Mouse (Mus musculus) right cerebral cortex, postnatal 36 days (tissue): ENCODE measurements at regions not wholly inside any gene's neighbourhood (a gene's known extent, or its start where the extent isn't known, plus 50 kb on each side); places are given as distances from the start of the nearest gene placed in this dataset.

Experiments
- DNase-seq, 2 experiments: peaks; one replicate each; pipeline ENCODE4 v3.0.0; 2022; ENCODE audit warnings: low spot score in 2 of 2, mixed read lengths in 1 of 2

GRCm38 (mm10) chr13:80611937-80612336 lies 271.2 kb upstream of the Arrdc3 start:
- DNase-seq = peak; percentile 10 to 31

- DNase-seq = peak; percentile 8 to 34
Observed at GRCm38 (mm10) chr13:80613167-80613883, 269.9 kb upstream of the Arrdc3 start.

DNA sequence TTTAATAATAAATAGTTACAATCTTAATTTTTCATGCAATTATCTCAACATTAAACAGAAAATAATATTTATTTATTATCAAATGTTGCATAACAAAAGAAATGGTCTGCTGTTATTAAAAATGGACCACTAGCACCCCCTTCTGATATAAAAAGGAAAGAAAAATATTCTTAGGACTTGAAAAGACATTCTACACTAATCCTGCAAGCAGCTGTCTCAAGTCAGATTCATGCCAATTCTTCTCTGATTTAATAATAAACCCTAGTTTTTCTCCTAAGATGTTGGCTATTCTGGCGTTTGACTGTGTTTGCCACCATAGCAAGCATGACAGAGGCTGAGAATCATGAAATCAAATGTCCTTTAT lies 269.3 kb upstream of the Arrdc3 start:
- no peak for DNase-seq

DNA sequence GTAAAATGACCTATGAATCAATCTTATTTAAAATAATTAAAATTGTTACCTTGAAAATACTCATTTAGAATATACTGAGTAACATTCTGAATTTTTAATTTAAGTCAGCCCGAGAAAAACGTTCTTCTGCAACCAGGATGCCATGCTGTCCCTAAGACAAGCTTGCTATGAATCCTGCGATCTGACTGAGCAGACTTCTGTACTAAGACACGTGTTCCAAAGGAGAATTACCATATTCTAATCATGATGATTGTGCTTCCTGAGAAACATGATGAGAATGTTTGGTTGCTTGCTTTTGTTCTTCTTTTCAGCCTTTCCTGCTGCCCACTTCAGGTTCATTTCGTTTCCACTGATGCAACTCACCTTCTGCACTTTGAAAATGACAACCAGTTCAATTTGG lies 268.2 kb upstream of the Arrdc3 start:
- DNase-seq = no peak

- DNase-seq = no peak
Observed at GRCm38 (mm10) chr13:80623005-80623404, 260.2 kb upstream of the Arrdc3 start.

DNA sequence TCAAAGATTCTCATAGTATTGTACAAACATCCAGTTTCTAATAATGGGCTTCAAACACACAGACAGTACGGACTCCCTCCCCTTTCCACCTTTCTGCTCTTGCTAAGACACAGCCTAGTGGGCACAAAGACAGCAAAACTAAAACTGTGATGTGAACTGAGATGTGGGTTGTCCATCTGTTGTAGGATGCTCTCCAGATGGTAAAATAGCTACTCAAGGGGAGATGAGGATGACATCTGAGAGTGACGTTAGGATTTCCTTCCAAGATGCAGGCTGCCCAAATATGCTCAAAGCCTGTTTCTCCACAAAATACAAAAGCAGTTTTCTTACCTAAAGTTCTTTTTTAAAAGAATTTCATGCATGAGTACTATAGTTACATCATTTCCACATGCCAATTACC lies 241.8 kb upstream of the Arrdc3 start:
- peak in 1 of 2 experiments; percentile 2 for DNase-seq

DNA sequence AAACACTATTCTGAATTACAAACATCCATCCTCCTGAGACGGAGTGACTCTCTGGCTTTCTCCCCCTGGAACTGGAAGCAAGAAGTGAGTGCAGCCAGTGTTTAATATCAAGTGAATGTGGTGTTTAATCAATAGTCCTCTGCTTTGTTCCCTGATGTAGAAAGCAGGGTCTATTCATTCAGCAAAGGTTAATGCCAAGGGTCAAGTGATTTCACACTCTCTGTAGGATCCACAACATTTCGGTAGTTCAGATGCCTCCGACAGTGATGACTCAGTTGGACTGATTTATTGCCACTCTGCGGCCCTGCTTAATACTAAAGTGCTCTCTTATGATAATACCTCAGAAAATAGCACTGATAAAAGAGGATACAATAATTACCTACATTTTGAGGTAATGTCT lies 235.6 kb upstream of the Arrdc3 start:
- DNase-seq = no peak

GRCm38 (mm10) chr13:80652967-80653539 lies 230.1 kb upstream of the Arrdc3 start:
- no peak for DNase-seq

DNA sequence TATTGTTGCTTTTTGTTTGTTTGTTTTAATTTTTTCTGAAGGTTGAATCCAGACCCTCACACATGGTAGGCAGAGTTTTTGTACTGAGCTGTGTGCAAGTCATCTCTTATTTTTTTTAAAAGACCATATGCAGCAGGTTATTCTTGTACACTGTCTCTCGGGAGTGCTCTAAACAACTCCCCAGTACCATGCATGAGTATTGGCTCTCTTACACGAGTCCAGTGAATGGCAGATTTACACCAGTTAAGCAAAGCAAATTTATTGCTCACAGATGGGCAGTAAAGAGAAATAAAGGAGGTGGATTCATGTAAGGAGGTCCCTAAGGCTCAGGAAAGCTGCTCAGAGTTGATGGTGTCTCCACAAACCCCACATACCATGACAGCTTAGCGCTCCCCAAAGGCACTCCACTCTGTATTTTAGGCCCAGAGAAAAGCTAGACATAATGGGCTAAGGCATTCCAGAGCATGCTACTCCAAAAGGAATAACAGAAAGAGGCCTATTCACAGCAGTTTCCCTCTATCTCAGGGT lies 216.9 kb upstream of the Arrdc3 start:
- no peak for DNase-seq

DNA sequence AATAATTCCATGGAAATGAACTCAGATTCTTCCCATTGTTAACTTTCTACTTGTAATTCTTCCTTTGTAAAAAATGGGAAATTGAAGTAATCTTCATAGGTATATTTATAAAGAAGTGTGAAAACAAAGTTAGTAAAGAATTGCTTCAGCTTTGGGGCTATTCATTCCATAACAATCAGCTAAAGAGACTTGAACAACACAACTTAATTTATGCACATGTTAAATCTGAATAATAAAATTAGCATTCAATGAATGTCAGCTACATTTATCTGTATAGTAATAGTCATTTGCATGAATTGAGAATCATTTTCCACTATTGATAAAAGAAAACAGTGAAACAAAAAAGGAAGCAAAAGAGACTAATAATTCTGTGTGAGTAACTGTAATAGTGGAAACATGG lies 193.3 kb upstream of the Arrdc3 start:
- no peak for DNase-seq

DNA sequence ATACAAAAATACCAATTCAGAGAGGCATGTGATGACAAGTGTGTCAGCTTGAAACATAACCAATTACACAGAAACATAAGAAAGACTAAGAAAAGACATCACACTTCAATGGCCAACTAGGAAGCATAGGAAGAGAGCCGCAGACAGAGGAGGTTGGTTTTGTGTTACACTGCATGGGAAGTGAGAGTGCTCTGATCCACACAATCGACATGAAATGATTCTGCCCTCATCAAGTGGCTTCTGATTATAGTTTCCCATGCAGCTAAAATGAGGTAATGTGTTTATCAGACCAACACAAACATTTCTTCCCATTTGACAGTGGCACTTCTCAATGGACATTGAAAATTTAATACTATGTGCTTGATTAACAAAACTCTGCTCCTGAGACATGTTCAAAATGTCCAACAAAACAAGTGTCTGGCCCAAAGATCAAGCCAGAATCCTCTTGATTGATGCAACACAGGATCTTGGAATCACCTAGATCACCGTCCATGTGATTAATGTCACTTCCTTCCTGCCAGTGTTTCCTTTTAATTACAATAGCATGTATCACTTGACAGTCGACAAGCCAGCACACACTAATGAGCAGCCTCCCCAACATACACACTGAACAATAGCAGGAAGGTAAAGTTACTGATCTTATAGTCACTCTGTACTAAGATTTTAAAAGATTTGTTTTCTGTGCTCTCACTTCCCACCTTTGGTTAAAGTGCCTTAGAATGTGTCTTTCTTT lies 192.4 kb upstream of the Arrdc3 start:
- no peak for DNase-seq

DNA sequence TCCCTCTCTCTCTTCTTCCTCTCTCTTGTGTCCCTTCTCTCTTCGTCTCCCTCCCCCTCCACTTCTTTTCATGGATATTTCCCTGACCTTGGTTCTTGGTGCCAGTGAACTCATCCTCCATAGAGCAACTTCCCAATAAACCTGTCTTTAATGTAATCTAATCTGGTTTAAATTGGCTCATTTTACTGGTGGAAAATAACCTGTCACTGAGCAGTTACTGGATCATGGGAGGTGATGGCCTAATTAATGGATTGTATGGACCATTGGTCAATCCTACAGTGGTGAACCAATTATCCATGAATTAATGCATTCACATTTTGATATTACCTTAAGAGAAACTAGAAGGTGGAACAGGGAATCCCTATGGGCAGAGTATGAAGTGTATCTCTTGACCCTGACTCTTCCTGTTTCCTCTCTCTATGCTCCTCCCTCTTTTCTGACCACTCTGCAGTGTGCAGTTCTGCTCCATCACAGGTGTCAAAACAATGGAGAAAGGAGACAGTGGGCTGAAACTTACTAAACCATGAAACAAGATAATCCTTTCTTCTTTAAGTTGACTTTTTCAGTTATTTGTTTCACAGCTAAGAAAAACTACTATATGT lies 187.5 kb upstream of the Arrdc3 start:
- DNase-seq = no peak

- DNase-seq = peak; percentile 2 to 16
Observed at GRCm38 (mm10) chr13:80709531-80710306, 173.5 kb upstream of the Arrdc3 start.

DNA sequence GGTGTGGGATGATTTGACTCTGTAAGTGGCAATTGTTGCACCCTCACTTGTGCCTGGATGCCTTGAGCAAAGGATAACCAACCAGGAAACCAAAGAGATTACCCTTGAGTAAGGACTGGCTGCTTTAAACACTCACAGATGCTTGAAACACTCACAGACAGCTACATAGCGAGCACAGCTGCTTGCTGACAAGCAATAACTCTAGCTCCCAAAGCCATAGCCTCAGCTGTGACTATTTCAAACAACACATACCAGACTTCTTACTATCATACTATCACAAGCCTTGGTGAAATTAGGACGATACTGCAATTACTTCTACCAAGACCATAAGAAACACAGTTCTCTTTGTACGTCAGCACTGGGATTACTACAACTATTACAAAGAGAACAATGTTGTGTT lies 163.9 kb upstream of the Arrdc3 start:
- DNase-seq = no peak

- DNase-seq = no peak
Observed at GRCm38 (mm10) chr13:80723215-80724006, 159.8 kb upstream of the Arrdc3 start.

DNA sequence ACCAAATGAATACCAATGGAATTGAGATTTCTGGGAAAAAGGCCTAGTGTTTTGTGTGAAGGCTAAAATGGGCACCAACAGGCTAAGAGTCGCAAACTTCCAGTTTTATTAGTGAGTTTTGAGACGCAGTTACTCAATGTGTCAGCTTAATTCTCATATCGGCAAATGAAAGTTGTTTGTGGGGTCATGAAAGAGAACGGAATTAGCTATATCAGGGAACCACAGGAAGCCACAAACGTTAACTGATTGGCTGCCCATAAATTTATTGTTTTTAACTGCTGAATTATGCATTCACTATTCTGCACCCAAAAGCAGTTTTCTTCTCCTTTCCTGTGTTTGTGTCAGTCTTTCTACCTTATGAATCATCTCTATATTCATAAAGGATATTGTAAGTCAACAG lies 154.0 kb upstream of the Arrdc3 start:
- DNase-seq = no peak

DNA sequence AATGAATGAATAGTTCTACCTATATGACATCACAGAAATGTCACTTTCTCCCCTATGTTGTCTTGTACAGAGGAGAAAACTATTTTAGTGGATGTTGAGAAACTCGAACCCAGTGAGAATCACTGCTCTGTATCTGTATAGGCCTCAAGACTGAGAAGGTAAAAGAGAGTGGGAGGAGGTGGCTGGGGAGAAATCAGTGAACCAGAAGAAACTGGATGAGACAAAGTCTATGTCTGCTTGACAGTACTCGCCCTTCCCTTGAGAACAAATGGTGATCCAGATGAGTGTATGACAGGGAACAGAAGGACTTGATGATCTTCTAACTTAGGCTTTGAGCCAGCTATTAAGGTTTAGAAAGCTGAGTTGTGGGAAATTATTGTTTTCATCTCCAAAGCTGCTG lies 137.2 kb upstream of the Arrdc3 start:
- no peak for DNase-seq

DNA sequence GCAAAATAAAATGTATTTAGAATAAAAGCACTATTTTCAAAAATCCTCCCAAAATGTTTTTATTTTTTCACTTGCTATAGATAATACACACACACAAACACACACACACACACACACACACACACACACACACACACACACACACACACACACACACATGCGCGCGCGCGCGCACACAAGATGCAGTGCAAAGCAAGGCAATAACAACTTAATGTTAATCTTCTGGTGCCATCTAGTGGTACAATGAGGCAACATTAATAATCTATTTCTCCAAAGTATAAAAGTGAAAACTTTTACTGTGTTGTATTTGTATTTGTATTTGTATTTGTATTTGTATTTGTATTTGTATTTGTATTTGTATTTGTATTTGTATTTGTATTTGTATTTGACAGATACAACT lies 136.2 kb upstream of the Arrdc3 start:
- peak in 1 of 2 experiments; percentile 5 for DNase-seq
